Mouse (Mus musculus) forebrain, embryonic 12.5 days (tissue): ENCODE results near the gene Ntm. TPM values are rescaled to one million over a fixed set of nuclear protein-coding genes. Genes with fewer than 3 reads are reported as not detected.
A peak's percentile ranks its signal among the peaks of the same experiment; 100 is the strongest.

Experiments
- ATAC-seq: fragments of 200-750 bp; cut with Nextera tagmentation; 2 replicates; pipeline ENCODE4 v1.8.0; 2017; ENCODE audit warnings: moderate TSS enrichment; ENCODE audit not compliant: low FRiP score
- H3K27ac ChIP-seq: fragments of 300-500 bp; sonication (generic); 2 replicates; pipeline ENCODE4 v1.5.1; 2016; ENCODE audit warnings: mild to moderate bottlenecking
- H3K27me3 ChIP-seq: fragments of 300-500 bp; sonication (generic); 2 replicates; pipeline ENCODE4 v1.6.1; 2016; ENCODE audit warnings: mild to moderate bottlenecking
- H3K36me3 ChIP-seq: fragments of 300-500 bp; sonication (generic); replicated peaks from 2 replicates; pipeline ENCODE4 v1.6.1; 2016; ENCODE audit warnings: mild to moderate bottlenecking
- H3K4me1 ChIP-seq: fragments of 300-500 bp; sonication (generic); 2 replicates; pipeline ENCODE4 v1.6.1; 2016
- H3K4me2 ChIP-seq: fragments of 300-500 bp; sonication (generic); 2 replicates; pipeline ENCODE4 v1.6.1; 2016; ENCODE audit warnings: mild to moderate bottlenecking, moderate library complexity
- H3K4me3 ChIP-seq: fragments of 300-500 bp; sonication (generic); replicated peaks from 2 replicates; pipeline ENCODE4 v1.5.1; 2016; ENCODE audit warnings: mild to moderate bottlenecking
- H3K9ac ChIP-seq: fragments of 300-500 bp; sonication (generic); 2 replicates; pipeline ENCODE4 v1.6.1; 2016; ENCODE audit warnings: mild to moderate bottlenecking
- H3K9me3 ChIP-seq: fragments of 300-500 bp; sonication (generic); 2 replicates; pipeline ENCODE4 v1.6.1; 2016
- WGBS: fragments of 180-500 bp; shearing (Covaris S2); methylation state at CpG from one replicate; pipeline ENCODE4 v1.1.7; 2016; 5-methylcytosine and 5-hydroxymethylcytosine counted together
- polyA plus RNA-seq: library from polyadenylated mRNA; unstranded; fragments of >200 nt; fragmentation: Nextera tagmentation; extraction: Ambion mirVana; gene quantifications from 2 replicates; pipeline ENCODE4 v1.2.1, GENCODE M21; 2016

Ntm gene
- polyA plus RNA-seq, 1 experiment from 2014 or later: 34.6 TPM

DNA sequence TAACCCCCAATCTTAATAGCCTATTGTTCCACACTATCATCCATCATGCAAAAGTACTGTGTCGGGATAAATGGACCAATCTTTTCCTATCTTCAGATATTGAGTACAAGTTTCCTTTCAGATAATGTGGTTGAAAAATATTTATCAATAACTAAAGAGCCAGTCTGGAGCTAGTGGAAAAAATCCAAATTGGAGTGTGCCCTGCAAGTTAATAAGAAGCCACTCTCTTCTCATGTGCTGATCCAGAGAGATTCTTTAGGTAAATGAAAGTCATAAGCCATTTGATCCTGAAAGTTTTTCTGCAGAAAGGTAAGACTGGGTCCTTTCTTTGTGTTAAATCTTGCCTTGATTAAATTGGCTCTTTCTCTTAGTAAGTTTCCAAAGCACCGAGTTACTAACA is 627.3 kb downstream of the Ntm start:
- H3K4me3 ChIP-seq: no peak overlapping the region
- no peaks in the 10 kb centered on the region for H3K27me3 ChIP-seq
- H3K36me3 ChIP-seq: no peaks in the 10 kb centered on the region
- no peak for ATAC-seq
- no peak overlapping the region for H3K9ac ChIP-seq
- 77% methylated on average over 2 of the region's 2 CpGs for WGBS
- H3K9me3 ChIP-seq: no peaks in the 10 kb centered on the region
- no peaks in the 10 kb centered on the region for H3K4me1 ChIP-seq
- H3K4me2 ChIP-seq: no peak overlapping the region
- H3K27ac ChIP-seq: no peak overlapping the region

- no peaks in the 10 kb centered on the region for H3K27me3 ChIP-seq
- no peaks in the 10 kb centered on the region for H3K9me3 ChIP-seq
- no peaks in the 10 kb centered on the region for H3K36me3 ChIP-seq
- H3K4me2 ChIP-seq: no peak overlapping the region
- H3K9ac ChIP-seq: no peak overlapping the region
- H3K4me3 ChIP-seq: no peak overlapping the region
- ATAC-seq: no peak
- H3K27ac ChIP-seq: no peak overlapping the region
- WGBS: 23% methylated on average over 3 of the region's 3 CpGs
- H3K4me1 ChIP-seq: no peaks in the 10 kb centered on the region
These were observed 630.4 kb downstream of the Ntm start for GRCm38 (mm10) chr9:29332296-29333090.

DNA sequence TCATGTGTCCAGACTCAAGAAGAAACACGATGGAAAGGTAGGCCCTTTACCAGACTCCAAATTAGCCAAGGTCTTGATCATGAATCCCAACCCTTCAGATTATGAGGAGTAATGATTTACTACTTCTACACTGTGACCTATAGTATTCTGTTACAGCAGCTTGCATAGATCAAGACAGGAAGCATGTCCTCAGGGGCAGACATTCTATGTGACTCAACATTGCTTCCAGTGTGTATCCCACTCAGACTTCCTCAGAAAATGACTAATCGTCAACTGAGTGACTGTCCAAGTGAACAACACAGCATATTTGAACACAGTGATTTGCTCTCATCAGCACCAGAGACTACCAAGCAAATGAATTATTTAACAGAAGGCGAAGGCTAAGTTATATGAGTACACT is 632.5 kb downstream of the Ntm start:
- WGBS: 83% methylated on average over 3 of the region's 3 CpGs
- no peaks in the 10 kb centered on the region for H3K36me3 ChIP-seq
- ATAC-seq: no peak

DNA sequence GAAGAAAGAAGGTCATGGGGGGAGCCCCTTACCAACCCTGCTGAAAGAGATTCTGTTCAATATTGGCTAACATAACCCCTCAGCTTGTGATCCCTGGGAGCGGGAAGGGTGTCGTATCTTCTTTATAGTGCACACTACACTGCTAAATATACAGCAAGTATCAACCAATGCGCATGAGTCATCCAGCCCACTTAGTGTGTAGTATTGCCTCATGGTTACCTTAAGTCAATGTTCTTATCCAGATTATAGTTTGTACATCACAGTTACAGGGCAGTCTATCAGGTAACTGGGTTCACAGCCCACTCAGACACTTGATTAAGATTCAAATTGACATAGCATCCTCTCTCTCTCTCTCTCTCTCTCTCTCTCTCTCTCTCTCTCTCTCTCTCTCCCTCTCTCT is 636.7 kb downstream of the Ntm start:
- ATAC-seq: no peak
- no peaks in the 10 kb centered on the region for H3K9me3 ChIP-seq
- H3K27ac ChIP-seq: no peak overlapping the region
- no peak overlapping the region for H3K9ac ChIP-seq
- H3K4me1 ChIP-seq: no peaks in the 10 kb centered on the region
- H3K4me2 ChIP-seq: no peak overlapping the region
- H3K36me3 ChIP-seq: no peaks in the 10 kb centered on the region
- no peak overlapping the region for H3K4me3 ChIP-seq
- no peaks in the 10 kb centered on the region for H3K27me3 ChIP-seq
- WGBS: 85% methylated on average over 3 of the region's 3 CpGs

More for the DNA sequence above, 632.5 kb downstream of the Ntm start:
- no peaks in the 10 kb centered on the region for H3K27me3 ChIP-seq
- no peak overlapping the region for H3K4me2 ChIP-seq
- H3K9me3 ChIP-seq: no peaks in the 10 kb centered on the region
- no peak overlapping the region for H3K4me3 ChIP-seq
- H3K4me1 ChIP-seq: no peaks in the 10 kb centered on the region
- H3K27ac ChIP-seq: no peak overlapping the region
- H3K9ac ChIP-seq: no peak overlapping the region

DNA sequence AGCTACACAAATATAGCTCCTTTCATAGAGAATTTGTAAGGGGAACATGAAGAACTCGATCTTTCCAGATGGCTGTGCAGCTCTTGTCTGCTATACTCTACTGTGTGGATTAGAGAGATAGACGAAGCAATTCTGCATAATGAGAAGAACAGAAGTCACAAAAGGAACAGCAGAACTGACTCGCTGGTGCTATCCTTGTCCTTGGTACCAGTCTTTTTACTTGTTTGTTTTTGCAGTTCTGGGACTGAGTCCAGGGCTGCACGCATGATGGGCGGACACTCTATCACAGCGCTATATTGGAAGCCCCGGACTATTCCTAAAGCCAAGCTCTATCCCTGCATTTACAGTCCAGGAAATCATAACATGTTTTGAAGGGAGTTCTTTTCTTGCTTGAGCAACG is 637.8 kb downstream of the Ntm start:
- Histone ChIP-seq H3K27me3 (no peaks in the 10 kb centered on the region), H3K4me3 (no peak overlapping the region), H3K36me3 (no peaks in the 10 kb centered on the region), H3K9ac (no peak overlapping the region), H3K27ac (no peak overlapping the region), H3K4me2 (no peak overlapping the region), H3K9me3 (no peaks in the 10 kb centered on the region), H3K4me1 (no peaks in the 10 kb centered on the region)
- ATAC-seq: no peak
- 87% methylated on average over 8 of the region's 8 CpGs for WGBS

GRCm38 (mm10) chr9:29319197-29319596 is 643.7 kb downstream of the Ntm start:
- Histone ChIP-seq H3K27ac (no peak overlapping the region), H3K4me3 (no peak overlapping the region), H3K9me3 (no peaks in the 10 kb centered on the region), H3K4me2 (no peak overlapping the region), H3K27me3 (0 out of 2 replicates have a peak, but pooled peaks cover 3% of the 10 kb centered on the region), H3K4me1 (peaks cover 32% of the 10 kb centered on the region), H3K9ac (no peak overlapping the region), H3K36me3 (no peaks in the 10 kb centered on the region)
- WGBS: 91% methylated on average over 1 of the region's 1 CpGs
- no peak for ATAC-seq

DNA sequence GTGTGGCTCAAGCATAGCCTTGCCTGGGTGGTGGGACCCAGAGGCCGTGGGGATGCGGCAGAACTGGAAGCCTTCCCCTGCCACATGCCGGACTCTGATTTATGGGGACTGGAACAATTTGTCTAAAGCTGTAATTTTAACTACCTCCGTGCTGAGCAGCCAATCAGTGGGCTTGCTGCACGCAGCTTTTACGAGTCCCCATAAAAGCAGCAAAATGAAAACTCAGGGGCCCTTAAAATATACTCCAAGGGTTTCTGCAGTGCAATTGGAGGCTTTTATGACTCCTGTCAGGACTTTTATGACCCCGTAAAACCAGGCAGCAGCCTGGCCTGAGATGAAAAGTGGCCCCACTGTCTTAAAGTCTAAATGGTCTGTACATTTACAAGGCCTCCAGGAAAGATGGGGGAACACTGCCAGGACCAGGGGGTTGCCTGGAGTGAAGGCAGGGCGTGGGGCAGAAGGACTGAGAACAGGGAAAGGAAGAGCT is 644.2 kb downstream of the Ntm start:
- Histone ChIP-seq H3K4me3 (no peak overlapping the region), H3K36me3 (no peaks in the 10 kb centered on the region), H3K27me3 (0 out of 2 replicates have a peak, but pooled peaks cover 3% of the 10 kb centered on the region), H3K4me1 (peaks cover 32% of the 10 kb centered on the region), H3K4me2 (no peak overlapping the region), H3K27ac (no peak overlapping the region), H3K9me3 (no peaks in the 10 kb centered on the region), H3K9ac (no peak overlapping the region)
- no peak for ATAC-seq
- 79% methylated on average over 8 of the region's 8 CpGs for WGBS

DNA sequence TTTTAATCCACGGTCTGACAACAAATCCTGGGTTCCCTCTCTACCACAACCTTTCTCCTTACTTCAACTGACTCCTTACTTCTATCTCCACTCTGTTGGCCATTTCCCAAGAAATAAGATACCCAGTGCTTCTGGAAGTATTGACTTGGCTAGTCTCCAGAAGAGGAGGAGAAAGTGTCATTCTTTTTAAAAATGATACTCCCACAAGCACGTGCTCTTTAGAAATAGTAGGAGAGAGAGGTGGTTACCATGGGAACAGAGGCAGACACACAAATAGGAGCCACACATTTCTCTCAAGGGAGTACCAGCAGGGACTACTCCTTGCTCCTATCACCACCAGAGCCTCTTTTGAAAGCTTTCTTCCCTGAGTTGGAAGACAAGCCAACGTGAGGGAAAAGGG is 645.3 kb downstream of the Ntm start:
- no peak overlapping the region for H3K9ac ChIP-seq
- H3K36me3 ChIP-seq: no peaks in the 10 kb centered on the region
- no peak overlapping the region for H3K27ac ChIP-seq
- no peaks in the 10 kb centered on the region for H3K9me3 ChIP-seq
- WGBS: 32% methylated on average over 3 of the region's 3 CpGs
- 0 out of 2 replicates have a peak, but pooled peaks cover 3% of the 10 kb centered on the region for H3K27me3 ChIP-seq
- no peak overlapping the region for H3K4me2 ChIP-seq
- no peak overlapping the region for H3K4me3 ChIP-seq
- peaks cover 32% of the 10 kb centered on the region for H3K4me1 ChIP-seq
- peak; percentile 79; the same call in 1 of the 2 replicates for ATAC-seq

- Histone ChIP-seq H3K27ac (no peak overlapping the region), H3K9ac (no peak overlapping the region), H3K4me3 (no peak overlapping the region), H3K36me3 (no peaks in the 10 kb centered on the region), H3K4me1 (peaks cover 32% of the 10 kb centered on the region), H3K9me3 (no peaks in the 10 kb centered on the region), H3K4me2 (no peak overlapping the region), H3K27me3 (0 out of 2 replicates have a peak, but pooled peaks cover 3% of the 10 kb centered on the region)
- 37% methylated on average over 8 of the region's 8 CpGs for WGBS
- peak; percentile 52; the same call in 1 of the 2 replicates for ATAC-seq
These were observed 647.1 kb downstream of the Ntm start for GRCm38 (mm10) chr9:29315842-29316241.

GRCm38 (mm10) chr9:29306961-29307360 is 656.0 kb downstream of the Ntm start:
- H3K27me3 ChIP-seq: no peaks in the 10 kb centered on the region
- no peak overlapping the region for H3K4me2 ChIP-seq
- no peak for ATAC-seq
- H3K9me3 ChIP-seq: no peaks in the 10 kb centered on the region
- H3K4me3 ChIP-seq: no peak overlapping the region
- H3K27ac ChIP-seq: no peak overlapping the region; the same call in 1 of the 2 replicates
- WGBS: 8% methylated on average over 2 of the region's 2 CpGs
- peaks cover 6% of the 10 kb centered on the region for H3K4me1 ChIP-seq
- H3K9ac ChIP-seq: no peak overlapping the region
- H3K36me3 ChIP-seq: no peaks in the 10 kb centered on the region

DNA sequence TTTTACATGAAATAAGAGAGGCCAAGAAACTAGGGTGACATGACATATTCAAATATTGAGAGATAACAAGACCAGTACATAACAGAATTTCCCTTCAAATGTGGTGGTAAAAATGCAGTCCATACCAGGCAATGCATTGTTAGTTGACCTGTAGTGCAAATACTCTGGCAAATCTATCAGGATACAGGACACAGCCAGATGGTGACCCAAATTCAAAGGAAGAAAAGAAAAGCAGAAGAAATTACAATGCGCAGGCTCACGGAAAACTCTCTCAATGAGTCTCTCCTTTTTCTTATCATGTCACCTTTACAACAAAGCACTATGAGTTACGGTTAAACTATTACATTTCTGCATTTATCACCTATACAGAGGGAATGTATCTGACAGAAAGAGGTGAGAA is 664.6 kb downstream of the Ntm start:
- 78% methylated on average over 3 of the region's 3 CpGs for WGBS
- Histone ChIP-seq H3K27me3 (no peaks in the 10 kb centered on the region), H3K27ac (no peak overlapping the region), H3K4me2 (no peak overlapping the region), H3K9me3 (no peaks in the 10 kb centered on the region), H3K4me1 (peaks cover 3% of the 10 kb centered on the region; the same call in 1 of the 2 replicates), H3K4me3 (no peak overlapping the region), H3K9ac (no peak overlapping the region), H3K36me3 (no peaks in the 10 kb centered on the region)
- ATAC-seq: no peak

GRCm38 (mm10) chr9:29296752-29297151 is 666.2 kb downstream of the Ntm start:
- ATAC-seq: no peak

More at GRCm38 (mm10) chr9:29296752-29297151, 666.2 kb downstream of the Ntm start:
- H3K9me3 ChIP-seq: no peaks in the 10 kb centered on the region
- H3K4me2 ChIP-seq: no peak overlapping the region
- H3K27ac ChIP-seq: no peak overlapping the region
- no peak overlapping the region for H3K4me3 ChIP-seq
- H3K4me1 ChIP-seq: peaks cover 3% of the 10 kb centered on the region; the same call in 1 of the 2 replicates
- H3K27me3 ChIP-seq: no peaks in the 10 kb centered on the region
- H3K36me3 ChIP-seq: no peaks in the 10 kb centered on the region
- WGBS: 90% methylated on average over 3 of the region's 3 CpGs
- no peak overlapping the region for H3K9ac ChIP-seq
